Mouse (Mus musculus): ENCODE measurements at regions not wholly inside any gene's neighbourhood (a gene's known extent, or its start where the extent isn't known, plus 50 kb on each side); places are given as distances from the start of the nearest gene placed in this dataset.

DNA sequence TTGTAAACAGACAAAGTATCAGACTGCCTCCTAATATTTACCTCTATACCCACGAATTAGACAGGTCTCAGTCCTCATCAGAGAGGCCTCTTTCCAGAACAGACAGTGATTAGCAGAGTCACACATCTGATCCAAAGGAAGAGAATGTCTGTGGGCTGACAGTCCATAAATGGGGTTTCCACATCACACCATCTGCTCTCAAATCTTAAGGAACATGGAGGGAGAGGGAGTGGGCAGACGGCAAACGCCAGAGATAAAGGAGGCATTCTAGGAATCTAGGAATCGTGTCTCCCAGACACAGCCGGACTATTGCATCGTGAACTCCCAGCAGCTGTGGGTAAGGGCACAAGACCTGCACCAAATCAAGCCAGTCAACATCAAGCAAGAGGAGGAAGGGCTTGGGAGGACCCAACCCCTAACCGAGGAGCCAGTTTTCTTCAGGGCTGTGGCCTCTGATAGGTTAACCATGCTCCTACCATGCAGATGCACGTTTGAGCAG lies 219.8 kb downstream of the Setd4 start:
- no peak for TF ChIP-seq EP300 (IDR thresholded peaks at IDR 0.05; ENCODE audit: low read depth)
- no peak for TF ChIP-seq CTCF (IDR thresholded peaks at IDR 0.05; ENCODE audit: low read depth)
